Mouse (Mus musculus): ENCODE measurements around the gene Mymx. TPM values are rescaled to one million over a fixed set of nuclear protein-coding genes. Genes with fewer than 3 reads are reported as not detected.

Gene Mymx
- polyA plus RNA-seq, 1 experiment: 22.6 TPM

- Histone ChIP-seq H3K9ac (ENCODE audit: low read depth, poor library complexity, severe bottlenecking) (peak overlapping the region; percentile 75), H3K27ac (ENCODE audit: insufficient read depth, low read length) (peak overlapping the region; percentile 77), H3K36me3 (ENCODE audit: control insufficient read depth, insufficient read depth, low read length, poor library complexity, severe bottlenecking) (peaks cover 4% of the 10 kb centered on the region), H3K27me3 (ENCODE audit: control insufficient read depth, insufficient read depth, low read length, poor library complexity, severe bottlenecking) (no peaks in the 10 kb centered on the region), H3K4me1 (ENCODE audit: control insufficient read depth, insufficient read depth, low read length) (peaks cover 3% of the 10 kb centered on the region), H3K4me3 (ENCODE audit: low read depth, low read length) (peak overlapping the region; percentile 68), H3K9me3 (replicated peaks; ENCODE audit: control insufficient read depth, insufficient read depth, low read length, poor library complexity, severe bottlenecking) (no peaks in the 10 kb centered on the region)
- TF ChIP-seq EP300 (IDR thresholded peaks at IDR 0.05; ENCODE audit: insufficient read depth, low read depth, low read length): peak; percentile 32; the same call in 1 of the 2 replicates
- TF ChIP-seq POLR2A (IDR thresholded peaks at IDR 0.05; ENCODE audit: insufficient read depth, low read length): peak; percentile 70
- TF ChIP-seq CTCF (IDR thresholded peaks at IDR 0.05; ENCODE audit: low read depth, low read length): no peak
These were observed 6.8 kb downstream of the Mymx start for GRCm38 (mm10) chr17:45594881-45595735.

GRCm38 (mm10) chr17:45594195-45594594 lies 7.7 kb downstream of the Mymx start:
- TF ChIP-seq POLR2A (IDR thresholded peaks at IDR 0.05; ENCODE audit: insufficient read depth, low read length) (no peak), CTCF (IDR thresholded peaks at IDR 0.05; ENCODE audit: low read depth, low read length) (no peak), EP300 (IDR thresholded peaks at IDR 0.05; ENCODE audit: insufficient read depth, low read depth, low read length) (no peak)
- H3K27me3 ChIP-seq (ENCODE audit: control insufficient read depth, insufficient read depth, low read length, poor library complexity, severe bottlenecking): no peaks in the 10 kb centered on the region
- H3K36me3 ChIP-seq (ENCODE audit: control insufficient read depth, insufficient read depth, low read length, poor library complexity, severe bottlenecking): peaks cover 13% of the 10 kb centered on the region
- H3K4me3 ChIP-seq (ENCODE audit: low read depth, low read length): peak overlapping the region; percentile 65
- H3K4me1 ChIP-seq (ENCODE audit: control insufficient read depth, insufficient read depth, low read length): peaks cover 3% of the 10 kb centered on the region
- no peak overlapping the region for H3K27ac ChIP-seq (ENCODE audit: insufficient read depth, low read length)
- no peaks in the 10 kb centered on the region for H3K9me3 ChIP-seq (replicated peaks; ENCODE audit: control insufficient read depth, insufficient read depth, low read length, poor library complexity, severe bottlenecking)
- H3K9ac ChIP-seq (ENCODE audit: low read depth, poor library complexity, severe bottlenecking): peak overlapping the region; percentile 75

GRCm38 (mm10) chr17:45593479-45593878 lies 8.4 kb downstream of the Mymx start:
- H3K36me3 ChIP-seq (ENCODE audit: control insufficient read depth, insufficient read depth, low read length, poor library complexity, severe bottlenecking): peaks cover 20% of the 10 kb centered on the region

GRCm38 (mm10) chr17:45592606-45593431 lies 9.1 kb downstream of the Mymx start:
- Histone ChIP-seq H3K4me3 (ENCODE audit: low read depth, low read length) (peak overlapping the region; percentile 65), H3K9me3 (replicated peaks; ENCODE audit: control insufficient read depth, insufficient read depth, low read length, poor library complexity, severe bottlenecking) (no peaks in the 10 kb centered on the region), H3K27me3 (ENCODE audit: control insufficient read depth, insufficient read depth, low read length, poor library complexity, severe bottlenecking) (no peaks in the 10 kb centered on the region), H3K4me1 (ENCODE audit: control insufficient read depth, insufficient read depth, low read length) (peaks cover 3% of the 10 kb centered on the region), H3K27ac (ENCODE audit: insufficient read depth, low read length) (no peak overlapping the region), H3K9ac (ENCODE audit: low read depth, poor library complexity, severe bottlenecking) (peak overlapping the region; percentile 75), H3K36me3 (ENCODE audit: control insufficient read depth, insufficient read depth, low read length, poor library complexity, severe bottlenecking) (peaks cover 25% of the 10 kb centered on the region)
- TF ChIP-seq POLR2A (IDR thresholded peaks at IDR 0.05; ENCODE audit: insufficient read depth, low read length) (no peak), EP300 (IDR thresholded peaks at IDR 0.05; ENCODE audit: insufficient read depth, low read depth, low read length) (no peak), CTCF (IDR thresholded peaks at IDR 0.05; ENCODE audit: low read depth, low read length) (no peak)

More at GRCm38 (mm10) chr17:45593479-45593878, 8.4 kb downstream of the Mymx start:
- Histone ChIP-seq H3K4me3 (ENCODE audit: low read depth, low read length) (peak overlapping the region; percentile 65), H3K27ac (ENCODE audit: insufficient read depth, low read length) (no peak overlapping the region), H3K27me3 (ENCODE audit: control insufficient read depth, insufficient read depth, low read length, poor library complexity, severe bottlenecking) (no peaks in the 10 kb centered on the region), H3K9ac (ENCODE audit: low read depth, poor library complexity, severe bottlenecking) (peak overlapping the region; percentile 75), H3K4me1 (ENCODE audit: control insufficient read depth, insufficient read depth, low read length) (peaks cover 3% of the 10 kb centered on the region), H3K9me3 (replicated peaks; ENCODE audit: control insufficient read depth, insufficient read depth, low read length, poor library complexity, severe bottlenecking) (no peaks in the 10 kb centered on the region)
- TF ChIP-seq POLR2A (IDR thresholded peaks at IDR 0.05; ENCODE audit: insufficient read depth, low read length): no peak
- peak; percentile 31 for TF ChIP-seq CTCF (IDR thresholded peaks at IDR 0.05; ENCODE audit: low read depth, low read length)
- TF ChIP-seq EP300 (IDR thresholded peaks at IDR 0.05; ENCODE audit: insufficient read depth, low read depth, low read length): peak; percentile 55; the same call in 1 of the 2 replicates

- H3K9ac ChIP-seq (ENCODE audit: low read depth, poor library complexity, severe bottlenecking): peak overlapping the region; percentile 75; the same call in 1 of the 2 replicates
- peak overlapping the region; percentile 40 for H3K4me3 ChIP-seq (ENCODE audit: low read depth, low read length)
- no peaks in the 10 kb centered on the region for H3K27me3 ChIP-seq (ENCODE audit: control insufficient read depth, insufficient read depth, low read length, poor library complexity, severe bottlenecking)
- peaks cover 32% of the 10 kb centered on the region for H3K36me3 ChIP-seq (ENCODE audit: control insufficient read depth, insufficient read depth, low read length, poor library complexity, severe bottlenecking)
- H3K9me3 ChIP-seq (replicated peaks; ENCODE audit: control insufficient read depth, insufficient read depth, low read length, poor library complexity, severe bottlenecking): no peaks in the 10 kb centered on the region
- peaks cover 3% of the 10 kb centered on the region for H3K4me1 ChIP-seq (ENCODE audit: control insufficient read depth, insufficient read depth, low read length)
- 0 out of 2 replicates have a peak overlapping the region, but pooled peaks have one; percentile 16 for H3K27ac ChIP-seq (ENCODE audit: insufficient read depth, low read length)
- no peak for TF ChIP-seq POLR2A (IDR thresholded peaks at IDR 0.05; ENCODE audit: insufficient read depth, low read length)
- TF ChIP-seq CTCF (IDR thresholded peaks at IDR 0.05; ENCODE audit: low read depth, low read length): no peak
- TF ChIP-seq EP300 (IDR thresholded peaks at IDR 0.05; ENCODE audit: insufficient read depth, low read depth, low read length): peak; percentile 72
These were observed 9.9 kb downstream of the Mymx start for GRCm38 (mm10) chr17:45591701-45592605.
